Mouse (Mus musculus) small intestine, adult 2 months (tissue): ENCODE measurements at regions not wholly inside any gene's neighbourhood (a gene's known extent, or its start where the extent isn't known, plus 50 kb on each side); places are given as distances from the start of the nearest gene placed in this dataset.

Source experiments
- CTCF ChIP-seq: fragments of 200-500 bp; IDR thresholded peaks from 2 replicates; pipeline ENCODE4 v1.5.1; 2012; ENCODE audit warnings: low read depth, mild to moderate bottlenecking, control low read depth, inconsistent platforms, low read length, moderate library complexity, mixed read lengths; ENCODE audit not compliant: insufficient replicate concordance, insufficient read length; ENCODE audit errors: extremely low read depth
- POLR2A ChIP-seq: fragments of 200-500 bp; IDR thresholded peaks from 2 replicates; pipeline ENCODE4 v1.6.1; 2012; ENCODE audit warnings: low read depth, mild to moderate bottlenecking, control low read depth, inconsistent platforms, low read length, moderate library complexity

DNA sequence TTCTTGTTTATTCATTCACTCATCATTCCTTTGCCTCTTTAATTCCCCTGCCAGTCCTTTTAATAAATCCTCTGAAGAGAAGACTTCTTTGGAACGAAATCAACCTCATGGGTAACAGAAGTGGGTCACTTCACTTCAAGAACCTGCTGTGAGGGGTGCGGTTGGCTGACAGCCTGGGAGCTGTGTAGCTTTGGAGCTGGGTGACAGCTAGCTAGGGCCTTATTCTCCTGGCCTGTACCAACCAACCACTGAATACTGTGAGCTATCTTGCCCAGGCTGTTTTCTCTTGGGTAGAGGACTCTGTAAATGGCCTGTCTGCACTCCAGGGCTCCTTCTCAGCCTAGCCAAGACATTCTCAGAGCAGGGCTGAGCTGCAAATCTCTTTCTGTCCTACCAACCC, 134.6 kb upstream of the 4930535I16Rik start:
- TF ChIP-seq CTCF: no peak
- TF ChIP-seq POLR2A: no peak
